Mouse (Mus musculus): Measurements from ENCODE around the gene Atf4. TPM values are rescaled to one million over a fixed set of nuclear protein-coding genes. Genes with fewer than 3 reads are reported as not detected.

Gene Atf4
- total and polyA plus RNA-seq, 3 experiments, result 51.4 to 146 (median 81.2) TPM

GRCm38 (mm10) chr15:80225796-80226195 is 29.2 kb upstream of the Atf4 start:
- no peak overlapping the region for H3K4me3 ChIP-seq (ENCODE audit: low read depth, low read length)
- H3K36me3 ChIP-seq (replicated peaks), result no peaks in the 10 kb centered on the region
- H3K27me3 ChIP-seq (ENCODE audit: insufficient read depth, low read length), result peaks cover 33% of the 10 kb centered on the region
- DNase-seq (ENCODE audit: low spot score) (no peak), ATAC-seq (ENCODE audit: extremely low read depth, insufficient number of reproducible peaks, low FRiP score, poor library complexity, severe bottlenecking) (no peak)
- H3K9me3 ChIP-seq (replicated peaks), result no peaks in the 10 kb centered on the region
- TF ChIP-seq POLR2AphosphoS5 (IDR thresholded peaks at IDR 0.05; ENCODE audit: insufficient replicate concordance, low read depth, low read length) (no peak), CTCF (IDR thresholded peaks at IDR 0.05; ENCODE audit: low read depth, low read length) (peak; percentile 31)
- H3K4me1 ChIP-seq (ENCODE audit: insufficient read depth, low read depth, low read length), result peaks cover 13% of the 10 kb centered on the region

GRCm38 (mm10) chr15:80228071-80228800 is 26.7 kb upstream of the Atf4 start:
- TF ChIP-seq TAL1 (conservative IDR thresholded peaks at IDR 0.05; ENCODE audit: low read depth, low read length), result no peak
- TF ChIP-seq CTCF (IDR thresholded peaks at IDR 0.05; ENCODE audit: low read depth, low read length), result no peak
- no peak for TF ChIP-seq POLR2AphosphoS5 (IDR thresholded peaks at IDR 0.05; ENCODE audit: insufficient replicate concordance, low read depth, low read length)
- no peak for TF ChIP-seq GATA2 (IDR thresholded peaks at IDR 0.05; ENCODE audit: borderline replicate concordance, low read depth, low read length)
- TF ChIP-seq GATA1 (IDR thresholded peaks at IDR 0.05; ENCODE audit: borderline replicate concordance, low read length), result no peak
- no peak for ATAC-seq (ENCODE audit: extremely low read depth, insufficient number of reproducible peaks, low FRiP score, poor library complexity, severe bottlenecking)
- peaks cover 21% of the 10 kb centered on the region for H3K4me1 ChIP-seq (ENCODE audit: insufficient read depth, low read depth, low read length)
- no peaks in the 10 kb centered on the region for H3K9me3 ChIP-seq (replicated peaks)
- no peak for DNase-seq (ENCODE audit: low spot score)
- H3K4me3 ChIP-seq (ENCODE audit: low read depth, low read length), result no peak overlapping the region
- no peaks in the 10 kb centered on the region for H3K36me3 ChIP-seq (replicated peaks)
- peaks cover 29% of the 10 kb centered on the region for H3K27me3 ChIP-seq (ENCODE audit: insufficient read depth, low read length)

GRCm38 (mm10) chr15:80232331-80232730 is 22.7 kb upstream of the Atf4 start:
- H3K27me3 ChIP-seq (ENCODE audit: insufficient read depth, low read length), result peaks cover 28% of the 10 kb centered on the region
- H3K36me3 ChIP-seq (replicated peaks), result peaks cover 22% of the 10 kb centered on the region
- H3K4me1 ChIP-seq (ENCODE audit: insufficient read depth, low read depth, low read length), result peaks cover 33% of the 10 kb centered on the region
- H3K9me3 ChIP-seq (replicated peaks), result no peaks in the 10 kb centered on the region
- TF ChIP-seq POLR2AphosphoS5 (IDR thresholded peaks at IDR 0.05; ENCODE audit: insufficient replicate concordance, low read depth, low read length), result no peak
- no peak for ATAC-seq (ENCODE audit: extremely low read depth, insufficient number of reproducible peaks, low FRiP score, poor library complexity, severe bottlenecking)
- DNase-seq (ENCODE audit: low spot score), result no peak
- H3K4me3 ChIP-seq (ENCODE audit: low read depth, low read length), result no peak overlapping the region

- no peaks in the 10 kb centered on the region for H3K9me3 ChIP-seq (replicated peaks)
- H3K36me3 ChIP-seq (replicated peaks), result peaks cover 28% of the 10 kb centered on the region
- H3K4me3 ChIP-seq (ENCODE audit: low read depth, low read length), result peak overlapping the region; percentile 93; the same call in 1 of the 2 replicates
- peaks cover 21% of the 10 kb centered on the region for H3K27me3 ChIP-seq (ENCODE audit: insufficient read depth, low read length)
- TF ChIP-seq CTCF (IDR thresholded peaks at IDR 0.05; ENCODE audit: low read depth, low read length) (no peak), POLR2AphosphoS5 (IDR thresholded peaks at IDR 0.05; ENCODE audit: insufficient replicate concordance, low read depth, low read length) (no peak), GATA1 (IDR thresholded peaks at IDR 0.05; ENCODE audit: borderline replicate concordance, low read length) (no peak), GATA2 (IDR thresholded peaks at IDR 0.05; ENCODE audit: borderline replicate concordance, low read depth, low read length) (no peak), TAL1 (conservative IDR thresholded peaks at IDR 0.05; ENCODE audit: low read depth, low read length) (no peak)
- peaks cover 36% of the 10 kb centered on the region for H3K4me1 ChIP-seq (ENCODE audit: insufficient read depth, low read depth, low read length)
- ATAC-seq (ENCODE audit: extremely low read depth, insufficient number of reproducible peaks, low FRiP score, poor library complexity, severe bottlenecking) (no peak), DNase-seq (ENCODE audit: low spot score) (no peak)
Observed at GRCm38 (mm10) chr15:80233053-80233452, 21.9 kb upstream of the Atf4 start.

- H3K4me1 ChIP-seq (ENCODE audit: insufficient read depth, low read depth, low read length), result peaks cover 41% of the 10 kb centered on the region
- TF ChIP-seq TAL1 (conservative IDR thresholded peaks at IDR 0.05; ENCODE audit: low read depth, low read length) (no peak), GATA2 (IDR thresholded peaks at IDR 0.05; ENCODE audit: borderline replicate concordance, low read depth, low read length) (no peak), CTCF (IDR thresholded peaks at IDR 0.05; ENCODE audit: low read depth, low read length) (no peak)
- no peaks in the 10 kb centered on the region for H3K9me3 ChIP-seq (replicated peaks)
- peak within 1 kb of the TSS; percentile 93 for H3K4me3 ChIP-seq (ENCODE audit: low read depth, low read length)
- H3K36me3 ChIP-seq (replicated peaks), result peaks cover 37% of the 10 kb centered on the region
- peaks cover 13% of the 10 kb centered on the region for H3K27me3 ChIP-seq (ENCODE audit: insufficient read depth, low read length)
- DNase-seq (ENCODE audit: low spot score) (peak; percentile 92), ATAC-seq (ENCODE audit: extremely low read depth, insufficient number of reproducible peaks, low FRiP score, poor library complexity, severe bottlenecking) (peak; percentile 98)
Observed at GRCm38 (mm10) chr15:80233733-80234509, 21.1 kb upstream of the Atf4 start, which contains the start of gene Mief1. Gene Mief1 (plus strand): TSS chr15:80234018.

- Histone ChIP-seq H3K27me3 (ENCODE audit: insufficient read depth, low read length) (no peaks in the 10 kb centered on the region), H3K9me3 (replicated peaks) (no peaks in the 10 kb centered on the region), H3K4me1 (ENCODE audit: insufficient read depth, low read depth, low read length) (peaks cover 48% of the 10 kb centered on the region), H3K36me3 (replicated peaks) (peaks cover 46% of the 10 kb centered on the region), H3K4me3 (ENCODE audit: low read depth, low read length) (peak within 1 kb of the TSS; percentile 93)
- no peak for TF ChIP-seq POLR2AphosphoS5 (IDR thresholded peaks at IDR 0.05; ENCODE audit: insufficient replicate concordance, low read depth, low read length)
- no peak for TF ChIP-seq CTCF (IDR thresholded peaks at IDR 0.05; ENCODE audit: low read depth, low read length)
- no peak for TF ChIP-seq GATA1 (IDR thresholded peaks at IDR 0.05; ENCODE audit: borderline replicate concordance, low read length)
- no peak for TF ChIP-seq GATA2 (IDR thresholded peaks at IDR 0.05; ENCODE audit: borderline replicate concordance, low read depth, low read length)
- TF ChIP-seq TAL1 (conservative IDR thresholded peaks at IDR 0.05; ENCODE audit: low read depth, low read length), result no peak
- no peak for DNase-seq (ENCODE audit: low spot score)
- no peak for ATAC-seq (ENCODE audit: extremely low read depth, insufficient number of reproducible peaks, low FRiP score, poor library complexity, severe bottlenecking)
Observed at GRCm38 (mm10) chr15:80235535-80235934, 19.4 kb upstream of the Atf4 start, which contains the start of gene AC140267.1. Gene AC140267.1 (plus strand): TSS chr15:80235835.

Measured in G1E (cell line).